In the genomic region with DNA sequence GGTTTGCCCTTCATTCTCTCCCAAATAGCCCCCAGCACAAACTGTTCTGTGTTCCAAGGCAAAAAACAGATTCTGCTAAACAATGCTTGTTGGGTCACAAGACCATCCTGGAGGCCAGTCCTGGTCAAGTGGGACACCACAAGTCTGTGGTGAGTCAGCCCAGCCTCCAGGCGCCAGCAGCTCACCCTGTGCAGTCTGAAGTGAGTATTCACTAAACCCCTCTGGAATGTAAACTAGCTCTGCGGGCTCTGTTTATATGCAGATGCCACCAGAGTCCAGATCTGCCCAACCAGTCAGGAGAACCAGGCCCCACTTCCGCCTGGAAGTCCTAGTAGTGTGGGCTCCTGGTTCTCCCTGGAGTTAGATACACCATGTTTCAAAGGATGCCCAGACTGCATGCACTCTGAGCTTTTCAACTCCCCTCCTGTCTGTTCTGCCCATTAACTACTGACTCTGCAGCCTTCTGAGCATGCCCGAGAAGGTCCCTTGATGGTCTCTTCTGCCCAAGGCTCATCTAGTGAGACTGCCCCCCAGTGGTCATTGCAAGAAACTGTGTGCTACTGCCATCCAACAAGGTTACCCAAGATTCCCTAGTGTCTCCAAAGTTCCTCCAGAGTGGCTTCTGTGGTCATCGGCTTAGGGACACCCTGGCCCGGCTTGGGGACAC, we compare ENCODE assay signal across 8 mouse cellular contexts. TPM values are rescaled to one million over a fixed set of nuclear protein-coding genes. Genes with fewer than 3 reads are reported as not detected.
DNase-seq lines count a peak whose midpoint lies in the region; ATAC-seq and TF ChIP-seq lines count a peak whose summit lies in the region.

No protein-coding gene starts in this region.

- 53% methylated on average over 6 of the region's 6 CpGs for WGBS in neural tube, embryonic 11.5 days
- 70% methylated on average over 6 of the region's 6 CpGs for WGBS in bone marrow, adult 2 months
- WGBS in embryonic facial prominence, embryonic 13.5 days: 48% methylated on average over 6 of the region's 6 CpGs
- 51% methylated on average over 6 of the region's 6 CpGs for whole genome bisulfite sequencing in stomach, embryonic 15.5 days

- peak; percentile 72 for TF ChIP-seq CTCF in bone marrow, adult 2 months (IDR thresholded peaks at IDR 0.05; ENCODE audit: control insufficient read depth, insufficient read depth, low read length)

- TF ChIP-seq POLR2A in bone marrow, adult 2 months (IDR thresholded peaks at IDR 0.05; ENCODE audit: borderline replicate concordance, control insufficient read depth, low read depth, low read length): no peak

- H3K27ac ChIP-seq in neural tube, embryonic 11.5 days (ENCODE audit: low read depth, low read length): no peak overlapping the region
- H3K27ac ChIP-seq in bone marrow, adult 2 months (ENCODE audit: control insufficient read depth, insufficient read depth, low read depth, low read length, poor library complexity): no peak overlapping the region
- peak overlapping the region; percentile 14; the same call in 1 of the 2 replicates for H3K27ac ChIP-seq in embryonic facial prominence, embryonic 13.5 days
- H3K27ac ChIP-seq in stomach, embryonic 15.5 days: peak overlapping the region; percentile 45; the same call in 1 of the 2 replicates

- H3K9ac ChIP-seq in neural tube, embryonic 11.5 days (ENCODE audit: low read length): no peak overlapping the region
- H3K9ac ChIP-seq in embryonic facial prominence, embryonic 13.5 days: no peak overlapping the region
- no peak overlapping the region for H3K9ac ChIP-seq in stomach, embryonic 15.5 days

- ATAC-seq in neural tube, embryonic 11.5 days (ENCODE audit: insufficient read depth, low FRiP score, low TSS enrichment): no peak
- ATAC-seq in embryonic facial prominence, embryonic 13.5 days (ENCODE audit: insufficient number of reproducible peaks, insufficient read depth, low FRiP score, low TSS enrichment, low read depth): no peak
- ATAC-seq in stomach, embryonic 15.5 days (ENCODE audit: insufficient read depth, low FRiP score, low read depth): no peak; the same call in 1 of the 2 replicates

- no peaks in the 10 kb centered on the region for H3K9me3 ChIP-seq in neural tube, embryonic 11.5 days (ENCODE audit: control insufficient read depth, low read length)
- no peaks in the 10 kb centered on the region for H3K9me3 ChIP-seq in embryonic facial prominence, embryonic 13.5 days
- H3K9me3 ChIP-seq in megakaryocyte, embryonic 14.5 days: no peaks in the 10 kb centered on the region
- H3K9me3 ChIP-seq in stomach, embryonic 15.5 days: no peaks in the 10 kb centered on the region

- no peak overlapping the region for H3K4me2 ChIP-seq in neural tube, embryonic 11.5 days (ENCODE audit: low read depth)
- H3K4me2 ChIP-seq in embryonic facial prominence, embryonic 13.5 days: no peak overlapping the region
- H3K4me2 ChIP-seq in stomach, embryonic 15.5 days: no peak overlapping the region

- peak; percentile 62 for DNase-seq in neural tube, embryonic 11.5 days (ENCODE audit: low spot score)
- no peak for DNase-seq in neural tube, embryonic 10.5 days (ENCODE audit: extremely low spot score, low spot score)
- peak; percentile 74 for DNase-seq in heart, postnatal 4 days
- peak; percentile 59 to 71 for DNase-seq in left cerebral cortex, adult 18-20 months (ENCODE audit: low spot score in 2 of 2)

- no peak overlapping the region for H3K4me3 ChIP-seq in neural tube, embryonic 11.5 days (ENCODE audit: low read depth, low read length)
- H3K4me3 ChIP-seq in bone marrow, adult 2 months (replicated peaks; ENCODE audit: control insufficient read depth, low read depth, low read length): no peak overlapping the region
- H3K4me3 ChIP-seq in embryonic facial prominence, embryonic 13.5 days: no peak overlapping the region
- peak overlapping the region; percentile 43 for H3K4me3 ChIP-seq in megakaryocyte, embryonic 14.5 days (replicated peaks)
- H3K4me3 ChIP-seq in stomach, embryonic 15.5 days (replicated peaks): no peak overlapping the region

- 0 out of 2 replicates have a peak, but pooled peaks cover 3% of the 10 kb centered on the region for H3K4me1 ChIP-seq in neural tube, embryonic 11.5 days (ENCODE audit: control insufficient read depth, insufficient read depth, low read length)
- H3K4me1 ChIP-seq in bone marrow, adult 2 months (ENCODE audit: control insufficient read depth, insufficient read depth, low read length): no peaks in the 10 kb centered on the region; the same call in 1 of the 2 replicates
- peaks cover 75% of the 10 kb centered on the region for H3K4me1 ChIP-seq in embryonic facial prominence, embryonic 13.5 days
- H3K4me1 ChIP-seq in megakaryocyte, embryonic 14.5 days: peaks cover 99% of the 10 kb centered on the region
- peaks cover 48% of the 10 kb centered on the region for H3K4me1 ChIP-seq in stomach, embryonic 15.5 days

- no peaks in the 10 kb centered on the region for H3K36me3 ChIP-seq in neural tube, embryonic 11.5 days (ENCODE audit: control insufficient read depth, insufficient read depth, low read length)
- H3K36me3 ChIP-seq in embryonic facial prominence, embryonic 13.5 days: 0 out of 2 replicates have a peak, but pooled peaks cover 4% of the 10 kb centered on the region
- H3K36me3 ChIP-seq in megakaryocyte, embryonic 14.5 days (replicated peaks; ENCODE audit: low read length): peaks cover 97% of the 10 kb centered on the region
- H3K36me3 ChIP-seq in stomach, embryonic 15.5 days: no peaks in the 10 kb centered on the region

- no peaks in the 10 kb centered on the region for H3K27me3 ChIP-seq in neural tube, embryonic 11.5 days (ENCODE audit: control insufficient read depth, insufficient read depth, low read length)
- H3K27me3 ChIP-seq in embryonic facial prominence, embryonic 13.5 days: no peaks in the 10 kb centered on the region
- no peaks in the 10 kb centered on the region for H3K27me3 ChIP-seq in megakaryocyte, embryonic 14.5 days (replicated peaks)
- no peaks in the 10 kb centered on the region for H3K27me3 ChIP-seq in stomach, embryonic 15.5 days (replicated peaks)

RNA-seq across cellular contexts. Expression of a gene that starts 39.9 kb away (rescaled TPM):
- 263 and 269 TPM in 2 replicates for polyA plus RNA-seq in neural tube, embryonic 11.5 days (2014; fragmentation: Nextera tagmentation; extraction: Ambion mirVana)
- 104 and 160 TPM in 2 replicates for polyA plus RNA-seq in bone marrow, adult 2 months (2011; ENCODE audit: insufficient read depth, insufficient read length, low replicate concordance, missing spikeins)
- 396 and 424 TPM in 2 replicates for polyA plus RNA-seq in embryonic facial prominence, embryonic 13.5 days (2015; fragmentation: Nextera tagmentation; extraction: Ambion mirVana)
- 100 to 1,000 TPM; 423 to 429 TPM for total RNA-seq in heart, postnatal 4 days (2021)
- total RNA-seq in left cerebral cortex, adult 18-20 months (2021): 100 to 1,000 TPM; 302 to 316 TPM
- polyA plus RNA-seq in megakaryocyte, embryonic 14.5 days (2012; ENCODE audit: insufficient read depth, low replicate concordance): 104 and 238 TPM in 2 replicates
- polyA plus RNA-seq in stomach, embryonic 15.5 days (2015; fragmentation: Nextera tagmentation; extraction: Ambion mirVana): 375 and 416 TPM in 2 replicates

Comparison
In these comparisons a context has a peak if more than half of its experiments do, and no peak if none do; other contexts are left out.
1. H3K27ac ChIP-seq: peak in embryonic facial prominence, embryonic 13.5 days (single experiment) and stomach, embryonic 15.5 days (single experiment); none in neural tube, embryonic 11.5 days (single experiment) and bone marrow, adult 2 months (single experiment).